Mouse (Mus musculus): ENCODE measurements at regions not wholly inside any gene's neighbourhood (a gene's known extent, or its start where the extent isn't known, plus 50 kb on each side); places are given as distances from the start of the nearest gene placed in this dataset.

DNA sequence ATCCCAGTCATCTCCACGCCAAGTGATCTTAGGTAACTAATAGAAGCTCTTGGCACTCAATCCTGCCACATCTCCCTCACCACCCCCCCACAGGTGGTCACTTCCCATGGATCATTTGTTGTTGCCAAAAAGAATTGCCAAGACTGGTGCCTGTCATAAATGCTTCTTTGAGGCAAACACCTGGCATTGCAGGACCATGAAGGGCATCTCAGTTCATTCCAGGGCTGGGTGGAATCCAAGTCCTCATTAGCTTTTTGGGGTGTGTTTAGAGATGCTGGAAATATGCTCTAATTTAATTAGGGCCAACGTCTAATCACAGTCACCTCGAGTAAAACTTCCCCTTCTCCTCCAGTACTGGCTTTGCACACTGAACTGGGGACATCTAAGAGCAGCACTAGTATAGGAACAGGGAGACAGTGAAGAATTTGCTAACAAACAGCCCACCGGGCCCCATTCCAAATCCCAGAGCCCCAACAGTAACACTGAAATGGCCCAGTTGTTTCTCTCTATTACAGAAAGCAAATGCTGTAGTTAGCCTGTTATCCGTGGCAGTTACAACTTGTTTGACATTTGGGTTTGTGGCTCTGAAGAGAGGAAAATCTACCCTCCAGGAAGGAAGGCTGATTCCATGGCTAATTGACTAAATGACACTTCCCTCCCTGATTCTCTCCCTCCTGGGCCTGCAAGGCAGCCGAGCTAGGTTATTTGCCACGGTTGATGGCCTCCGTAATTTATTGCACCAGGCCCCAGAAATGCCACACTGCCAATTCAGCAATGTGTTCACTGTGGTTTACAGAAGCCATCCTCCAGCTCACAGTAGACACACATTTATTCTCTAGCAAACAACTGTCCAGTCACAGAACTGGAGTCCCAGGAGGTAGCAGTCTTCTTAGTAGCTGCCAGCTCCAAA lies 164.2 kb upstream of the Bdnf start:
- no peak overlapping the region for H3K27ac ChIP-seq (ENCODE audit: low read depth)
- DNase-seq (ENCODE audit: low spot score) (no peak), ATAC-seq (ENCODE audit: insufficient read depth, low read depth) (no peak)
- no peaks in the 10 kb centered on the region for H3K36me3 ChIP-seq (replicated peaks; ENCODE audit: control insufficient read depth, insufficient read depth, low read length)
- H3K4me3 ChIP-seq (ENCODE audit: low read depth, low read length) = no peak overlapping the region
- H3K4me2 ChIP-seq (ENCODE audit: low read depth, low read length) = no peak overlapping the region
- H3K9me3 ChIP-seq (replicated peaks; ENCODE audit: control insufficient read depth, low read length) = no peaks in the 10 kb centered on the region
- TF ChIP-seq CTCF (IDR thresholded peaks at IDR 0.05; ENCODE audit: low read depth) (no peak), EP300 (IDR thresholded peaks at IDR 0.05; ENCODE audit: low read depth) (no peak)
- H3K9ac ChIP-seq (replicated peaks; ENCODE audit: low read depth, low read length) = no peak overlapping the region
- H3K4me1 ChIP-seq (ENCODE audit: control insufficient read depth, insufficient read depth) = no peaks in the 10 kb centered on the region
- H3K27me3 ChIP-seq (ENCODE audit: control insufficient read depth, insufficient read depth, low read length) = no peaks in the 10 kb centered on the region
- WGBS = 67% methylated on average over 8 of the region's 8 CpGs

DNA sequence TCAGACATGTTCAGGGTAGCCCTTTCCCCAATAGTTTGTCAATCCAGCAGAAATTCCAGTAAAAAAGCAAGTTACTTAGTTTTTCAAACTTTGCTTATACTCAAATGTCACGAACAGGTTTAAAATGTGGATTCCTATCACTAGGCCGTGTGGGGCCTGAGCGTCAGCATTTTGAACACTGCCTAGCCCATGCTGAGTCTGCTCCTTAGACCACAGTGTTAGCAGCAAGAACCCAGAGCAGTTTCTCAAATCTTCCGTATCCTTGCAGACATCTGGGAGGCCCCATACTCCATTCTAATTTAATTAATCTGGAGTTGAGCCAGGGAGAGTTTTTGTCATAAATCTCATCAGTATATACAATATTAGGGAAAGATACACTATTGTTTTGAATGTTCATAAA lies 163.4 kb upstream of the Bdnf start:
- DNase-seq (ENCODE audit: low spot score) = no peak
- no peak for ATAC-seq (ENCODE audit: insufficient read depth, low read depth)
- H3K27me3 ChIP-seq (ENCODE audit: control insufficient read depth, insufficient read depth, low read length) = no peaks in the 10 kb centered on the region
- H3K36me3 ChIP-seq (replicated peaks; ENCODE audit: control insufficient read depth, insufficient read depth, low read length) = no peaks in the 10 kb centered on the region
- 80% methylated on average over 4 of the region's 4 CpGs for WGBS
- H3K4me1 ChIP-seq (ENCODE audit: control insufficient read depth, insufficient read depth) = no peaks in the 10 kb centered on the region
- H3K27ac ChIP-seq (ENCODE audit: low read depth) = no peak overlapping the region
- no peaks in the 10 kb centered on the region for H3K9me3 ChIP-seq (replicated peaks; ENCODE audit: control insufficient read depth, low read length)
- no peak overlapping the region for H3K9ac ChIP-seq (replicated peaks; ENCODE audit: low read depth, low read length)
- no peak overlapping the region for H3K4me3 ChIP-seq (ENCODE audit: low read depth, low read length)
- TF ChIP-seq CTCF (IDR thresholded peaks at IDR 0.05; ENCODE audit: low read depth) = no peak
- TF ChIP-seq EP300 (IDR thresholded peaks at IDR 0.05; ENCODE audit: low read depth) = no peak
- no peak overlapping the region for H3K4me2 ChIP-seq (ENCODE audit: low read depth, low read length)

DNA sequence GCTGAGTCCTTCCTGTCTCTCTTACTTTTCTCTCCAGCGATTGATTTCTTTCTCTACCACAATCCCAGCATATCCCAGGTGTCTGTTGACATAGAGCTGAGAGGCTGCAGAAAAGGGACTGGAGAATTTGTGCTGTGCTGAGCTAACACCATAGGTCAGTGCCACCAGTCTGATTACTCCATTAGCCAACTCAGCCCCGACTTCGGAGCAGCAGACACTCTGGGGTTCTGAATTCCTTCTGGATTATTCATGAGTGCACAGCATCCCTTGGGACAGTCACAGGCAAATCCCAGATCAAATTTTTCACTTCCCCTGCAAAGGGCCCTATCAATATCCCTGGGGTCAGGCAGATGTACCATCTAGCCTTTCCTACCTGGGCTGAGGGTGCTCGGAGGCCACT lies 155.2 kb upstream of the Bdnf start:
- TF ChIP-seq EP300 (IDR thresholded peaks at IDR 0.05; ENCODE audit: low read depth) (no peak), CTCF (IDR thresholded peaks at IDR 0.05; ENCODE audit: low read depth) (no peak)
- WGBS = 79% methylated on average over 4 of the region's 4 CpGs
- Histone ChIP-seq H3K9ac (replicated peaks; ENCODE audit: low read depth, low read length) (no peak overlapping the region), H3K4me2 (ENCODE audit: low read depth, low read length) (no peak overlapping the region), H3K36me3 (replicated peaks; ENCODE audit: control insufficient read depth, insufficient read depth, low read length) (no peaks in the 10 kb centered on the region), H3K4me3 (ENCODE audit: low read depth, low read length) (no peak overlapping the region), H3K4me1 (ENCODE audit: control insufficient read depth, insufficient read depth) (no peaks in the 10 kb centered on the region), H3K27me3 (ENCODE audit: control insufficient read depth, insufficient read depth, low read length) (no peaks in the 10 kb centered on the region), H3K27ac (ENCODE audit: low read depth) (no peak overlapping the region), H3K9me3 (replicated peaks; ENCODE audit: control insufficient read depth, low read length) (no peaks in the 10 kb centered on the region)
- ATAC-seq (ENCODE audit: insufficient read depth, low read depth) = no peak
- no peak for DNase-seq (ENCODE audit: low spot score)

DNA sequence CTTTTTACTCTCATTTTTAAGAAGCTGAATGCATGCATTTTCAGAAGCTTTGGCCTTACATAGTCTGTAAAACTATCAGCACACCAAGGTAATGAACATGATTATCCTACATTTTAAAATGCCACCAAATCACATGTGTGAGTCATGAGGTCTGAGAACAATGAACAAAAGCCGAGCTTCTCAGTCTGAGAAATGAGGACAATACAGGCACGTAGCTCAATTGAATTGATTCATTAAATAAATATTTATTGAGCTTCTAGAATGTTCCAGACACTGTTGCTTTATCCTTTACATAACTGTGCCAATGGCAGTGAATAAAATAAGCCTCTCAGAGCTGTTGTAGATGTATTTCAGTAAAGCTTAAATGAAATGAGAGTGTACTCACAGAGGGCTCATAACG lies 154.0 kb upstream of the Bdnf start:
- Histone ChIP-seq H3K36me3 (replicated peaks; ENCODE audit: control insufficient read depth, insufficient read depth, low read length) (no peaks in the 10 kb centered on the region), H3K4me1 (ENCODE audit: control insufficient read depth, insufficient read depth) (no peaks in the 10 kb centered on the region), H3K4me3 (ENCODE audit: low read depth, low read length) (no peak overlapping the region), H3K4me2 (ENCODE audit: low read depth, low read length) (no peak overlapping the region), H3K9me3 (replicated peaks; ENCODE audit: control insufficient read depth, low read length) (no peaks in the 10 kb centered on the region), H3K27me3 (ENCODE audit: control insufficient read depth, insufficient read depth, low read length) (no peaks in the 10 kb centered on the region), H3K9ac (replicated peaks; ENCODE audit: low read depth, low read length) (no peak overlapping the region), H3K27ac (ENCODE audit: low read depth) (no peak overlapping the region)
- DNase-seq (ENCODE audit: low spot score) = no peak
- 59% methylated on average over 3 of the region's 3 CpGs for WGBS
- no peak for TF ChIP-seq CTCF (IDR thresholded peaks at IDR 0.05; ENCODE audit: low read depth)
- no peak for TF ChIP-seq EP300 (IDR thresholded peaks at IDR 0.05; ENCODE audit: low read depth)
- ATAC-seq (ENCODE audit: insufficient read depth, low read depth) = no peak

DNA sequence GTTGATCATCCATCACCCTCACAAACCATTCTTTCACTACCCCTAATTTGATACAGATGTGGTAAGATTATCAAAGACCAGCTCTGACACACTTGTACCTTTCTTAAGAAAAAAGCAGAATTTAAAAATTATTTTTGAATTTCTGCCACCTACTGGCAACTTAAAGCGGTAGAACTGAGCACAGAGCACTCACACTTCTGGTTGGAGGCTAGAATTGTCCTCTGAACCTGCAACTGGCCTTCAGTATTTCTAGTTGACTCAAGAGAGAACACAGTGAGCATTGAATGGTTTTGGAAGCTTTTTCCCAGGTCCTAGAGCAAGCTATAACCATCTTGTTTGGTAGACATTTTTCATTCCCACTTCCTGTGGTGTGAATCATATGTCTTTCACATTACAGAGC lies 135.0 kb upstream of the Bdnf start:
- Histone ChIP-seq H3K36me3 (replicated peaks; ENCODE audit: control insufficient read depth, insufficient read depth, low read length) (no peaks in the 10 kb centered on the region), H3K4me1 (ENCODE audit: control insufficient read depth, insufficient read depth) (no peaks in the 10 kb centered on the region), H3K4me2 (ENCODE audit: low read depth, low read length) (no peak overlapping the region), H3K9ac (replicated peaks; ENCODE audit: low read depth, low read length) (no peak overlapping the region), H3K4me3 (ENCODE audit: low read depth, low read length) (no peak overlapping the region), H3K27ac (ENCODE audit: low read depth) (no peak overlapping the region), H3K27me3 (ENCODE audit: control insufficient read depth, insufficient read depth, low read length) (no peaks in the 10 kb centered on the region), H3K9me3 (replicated peaks; ENCODE audit: control insufficient read depth, low read length) (no peaks in the 10 kb centered on the region)
- no peak for DNase-seq (ENCODE audit: low spot score)
- 57% methylated on average over 1 of the region's 1 CpGs for WGBS
- no peak for TF ChIP-seq CTCF (IDR thresholded peaks at IDR 0.05; ENCODE audit: low read depth)
- no peak for TF ChIP-seq EP300 (IDR thresholded peaks at IDR 0.05; ENCODE audit: low read depth)
- ATAC-seq (ENCODE audit: insufficient read depth, low read depth) = no peak
